Mouse (Mus musculus) spleen, adult 2 months (tissue): ENCODE results near the gene Efcab9.

Experiments
- CTCF ChIP-seq: fragments of 200-500 bp; IDR thresholded peaks from 2 replicates; pipeline ENCODE4 v1.5.1; 2011; ENCODE audit warnings: mild to moderate bottlenecking, inconsistent platforms; ENCODE audit not compliant: insufficient read depth, insufficient read length, insufficient replicate concordance; ENCODE audit errors: extremely low read depth
- POLR2A ChIP-seq: fragments of 200-500 bp; IDR thresholded peaks from 2 replicates; pipeline ENCODE4 v1.6.1; 2011; ENCODE audit warnings: low read depth, low read length, inconsistent platforms

DNA sequence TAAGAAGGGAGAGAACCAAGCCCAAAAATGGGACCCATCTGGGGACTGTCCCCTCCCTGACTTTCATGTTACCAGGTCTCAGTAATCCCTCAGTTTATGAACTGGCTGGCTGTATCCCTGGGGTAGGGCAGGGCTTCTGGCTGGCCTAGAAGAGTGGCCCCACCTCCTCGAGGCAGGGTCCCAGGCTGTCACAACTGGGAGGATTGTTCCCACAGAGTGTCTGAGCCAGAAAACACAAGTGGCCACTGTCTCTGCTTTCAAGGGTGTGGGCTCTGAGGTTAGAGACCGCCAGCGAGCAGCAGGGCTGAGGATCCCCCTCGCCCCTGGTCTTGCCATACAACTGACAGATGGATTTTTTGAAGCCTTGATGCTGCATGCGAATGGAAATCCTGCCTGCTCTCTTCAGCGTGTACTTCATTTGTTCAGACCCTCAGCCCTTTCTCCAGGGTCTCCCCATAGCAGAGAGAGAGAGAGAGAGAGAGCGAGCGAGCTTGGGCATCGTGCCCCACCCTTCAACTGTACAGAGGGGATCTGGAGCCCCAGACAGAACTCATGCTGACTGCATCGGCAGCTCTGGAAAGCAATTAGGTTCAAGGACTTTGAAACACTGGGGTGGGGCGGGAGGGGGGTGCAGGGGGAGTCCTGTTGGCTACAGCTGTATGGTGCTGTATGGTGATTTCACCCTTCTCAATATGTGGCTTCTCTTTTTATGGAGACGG lies 19.9 kb upstream of the Efcab9 start:
- TF ChIP-seq POLR2A (no peak), CTCF (no peak)
